Mouse (Mus musculus) heart, adult 18-20 months (tissue): ENCODE measurements at regions not wholly inside any gene's neighbourhood (a gene's known extent, or its start where the extent isn't known, plus 50 kb on each side); places are given as distances from the start of the nearest gene placed in this dataset.

Experiments
- DNase-seq, 2 experiments: peaks; one replicate each; pipeline ENCODE4 v3.0.0; 2021 to 2022; ENCODE audit warnings: mixed read lengths in 1 of 2

DNA sequence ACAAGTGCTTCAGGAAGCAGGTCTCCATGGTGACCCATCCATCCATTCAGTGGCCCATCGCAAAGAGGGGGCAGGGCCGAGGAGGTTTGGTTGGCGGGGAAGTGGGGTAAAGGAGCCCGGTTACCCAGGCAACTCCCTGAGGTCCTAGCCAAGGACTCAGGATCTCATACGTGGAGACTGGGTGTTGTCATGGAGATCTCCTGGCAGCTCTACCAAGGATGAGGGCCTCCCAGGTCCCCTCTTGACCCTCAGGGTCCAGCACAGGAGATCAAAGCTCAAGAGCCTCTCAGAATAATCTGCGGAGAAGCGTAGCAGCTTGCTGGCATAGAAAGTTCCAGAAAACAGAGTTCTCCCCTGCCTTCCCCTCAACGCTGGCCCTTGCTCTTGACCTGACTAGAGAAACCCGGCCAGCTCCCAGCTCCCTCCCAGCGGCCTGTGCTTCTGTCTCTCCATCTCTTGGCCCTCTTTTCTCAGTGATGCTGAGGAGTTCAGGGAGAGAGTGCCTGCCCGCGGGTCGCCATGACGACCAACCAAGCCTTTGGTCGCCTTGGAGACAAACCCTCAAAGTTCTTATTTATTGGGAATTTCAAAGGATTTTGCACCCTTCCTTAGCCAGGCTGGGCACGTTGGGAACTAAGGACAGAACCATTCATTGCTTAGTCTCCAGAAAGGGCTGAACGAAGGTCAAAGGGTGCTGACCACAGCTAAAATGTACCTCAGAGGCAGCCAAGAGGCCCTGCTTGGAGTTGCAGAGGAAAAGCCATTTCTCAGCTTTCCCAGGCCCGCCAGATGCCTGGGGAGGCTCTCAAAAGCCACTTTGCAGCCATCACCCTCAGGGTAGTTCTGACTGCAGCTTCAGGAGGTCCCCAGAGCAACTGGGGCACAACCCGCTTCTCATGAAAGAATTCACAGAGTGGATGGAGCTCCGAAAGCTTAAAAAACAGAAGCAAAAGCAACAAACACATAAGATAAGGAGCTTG, 60.0 kb downstream of the Ubiad1 start:
- DNase-seq: no peak

DNA sequence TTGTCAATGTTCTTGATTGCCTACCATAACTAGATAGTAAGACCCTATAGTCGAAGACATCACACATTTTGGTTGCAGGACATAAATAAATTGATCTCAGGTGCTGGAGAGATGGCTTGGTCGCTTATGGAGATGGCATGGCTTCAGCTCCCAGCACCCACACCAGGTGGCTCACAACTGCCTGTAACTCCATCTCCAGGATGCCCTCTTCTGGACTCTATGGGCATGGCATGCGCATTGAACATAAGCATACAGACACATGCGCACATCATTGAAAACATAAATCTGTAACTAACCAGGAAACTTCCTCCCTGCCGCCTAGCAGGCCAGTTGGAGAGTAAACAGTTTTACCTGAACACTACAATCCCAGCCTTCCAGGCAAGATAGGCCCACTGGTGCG, 64.0 kb downstream of the Ubiad1 start:
- DNase-seq: no peak

DNA sequence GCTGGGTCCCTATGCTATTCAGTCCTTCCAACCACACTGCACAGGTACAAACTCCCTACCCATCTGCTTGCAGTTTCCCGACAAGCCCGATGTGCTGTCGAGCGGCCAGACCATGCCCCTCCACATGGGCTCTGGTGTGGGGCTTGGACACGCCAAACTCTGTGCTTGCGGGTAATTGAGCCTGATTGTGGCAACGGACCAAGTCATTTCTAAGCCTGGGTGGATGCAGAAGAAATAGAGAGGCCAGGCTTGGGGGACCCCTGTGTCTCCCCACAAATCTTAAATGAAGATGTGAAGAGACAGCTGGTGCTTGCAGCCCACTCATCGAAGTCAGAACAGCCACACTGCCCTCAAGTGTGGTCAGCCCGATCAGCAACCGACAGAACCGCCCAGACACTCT, 66.1 kb downstream of the Ubiad1 start:
- DNase-seq: no peak

DNA sequence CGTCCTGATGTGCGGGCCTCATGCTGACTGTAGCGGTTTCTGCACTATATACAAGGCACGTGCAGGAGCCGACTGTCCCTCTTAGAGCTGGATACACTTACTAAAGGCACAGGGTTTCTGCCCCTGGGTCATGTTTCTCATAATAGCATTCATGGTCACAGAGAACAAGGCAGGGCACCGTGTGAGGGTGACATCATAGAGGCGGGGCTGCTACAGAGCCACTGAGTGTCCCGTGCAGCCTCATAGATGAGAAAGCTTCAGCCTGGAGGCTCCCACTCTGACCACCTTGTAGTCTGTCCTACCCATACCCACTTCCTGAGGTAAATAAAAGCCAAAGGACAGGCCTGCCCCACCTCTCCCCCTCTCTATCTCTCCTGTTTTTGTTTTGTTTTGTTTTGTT, 67.2 kb downstream of the Ubiad1 start:
- peak; percentile 36 to 60 for DNase-seq

DNA sequence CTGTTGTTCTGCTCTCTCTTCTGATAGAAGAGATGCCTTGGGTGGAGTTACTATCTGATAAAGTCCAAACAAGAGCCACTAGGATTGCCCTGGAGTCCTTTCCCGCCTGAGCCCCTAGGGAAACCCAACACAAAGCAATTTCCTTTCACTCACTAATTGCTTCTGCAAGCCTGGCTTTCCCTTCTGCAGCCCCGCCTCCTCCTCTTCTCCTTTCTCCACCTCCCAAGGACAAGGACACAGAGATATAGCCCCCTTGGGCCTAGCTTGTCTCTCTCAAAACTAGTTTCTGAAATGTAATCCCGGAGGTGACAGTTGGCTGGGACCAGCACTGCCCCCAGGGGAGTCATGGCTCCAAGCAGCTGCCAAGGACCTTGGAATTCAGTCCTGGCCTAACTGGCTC, 68.1 kb downstream of the Ubiad1 start:
- peak; percentile 19 to 59 for DNase-seq

GRCm38 (mm10) chr4:148371489-148371888, 73.1 kb downstream of the Ubiad1 start:
- no peak for DNase-seq

DNA sequence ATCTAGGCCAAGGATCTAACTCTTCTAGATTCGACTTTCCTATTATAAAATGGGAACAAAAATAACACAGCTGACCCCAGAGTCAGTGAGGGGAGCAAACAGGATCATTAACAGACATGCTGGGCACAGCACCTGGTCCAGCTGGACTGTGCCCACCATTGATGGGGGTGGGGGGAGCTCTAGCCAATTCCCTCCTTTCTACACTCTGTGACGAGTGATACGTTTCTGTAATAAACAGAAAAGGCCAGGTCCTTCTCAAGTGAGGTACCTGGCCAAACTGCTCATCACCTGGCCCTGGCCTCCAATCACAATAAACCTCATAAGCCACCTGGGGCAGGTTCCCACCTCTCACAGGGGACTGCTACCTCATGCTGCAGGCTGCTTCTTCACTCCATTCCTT, 76.9 kb downstream of the Ubiad1 start:
- no peak for DNase-seq

- DNase-seq: no peak
Observed at GRCm38 (mm10) chr4:148365804-148366203, 78.0 kb upstream of the Disp3 start.

GRCm38 (mm10) chr4:148363366-148364121, 75.8 kb upstream of the Disp3 start:
- DNase-seq: no peak

GRCm38 (mm10) chr4:148360931-148361330, 73.2 kb upstream of the Disp3 start:
- no peak for DNase-seq

DNA sequence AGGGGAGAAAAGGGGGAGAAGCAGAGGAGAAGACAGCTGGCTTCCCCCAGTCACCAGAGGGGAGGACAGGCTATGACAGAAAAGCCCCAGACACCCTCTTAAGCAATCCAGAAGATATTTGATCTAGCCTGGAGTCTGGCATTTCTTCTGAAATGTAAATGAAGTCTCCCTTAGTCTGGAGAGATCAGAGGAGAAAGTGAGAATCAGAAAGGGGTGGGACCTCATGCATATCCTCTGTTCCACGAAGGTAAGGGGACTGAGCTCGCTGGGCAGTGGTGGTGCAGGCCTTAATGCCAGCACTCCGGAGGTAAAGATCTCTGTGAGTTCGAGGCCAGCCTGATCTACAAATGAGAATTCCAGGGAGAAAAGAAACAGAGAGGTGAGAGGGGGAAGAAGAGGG, 70.6 kb upstream of the Disp3 start:
- DNase-seq: no peak

- peak in 1 of 2 experiments; percentile 11 for DNase-seq
Observed at GRCm38 (mm10) chr4:148357221-148357621, 69.5 kb upstream of the Disp3 start.

DNA sequence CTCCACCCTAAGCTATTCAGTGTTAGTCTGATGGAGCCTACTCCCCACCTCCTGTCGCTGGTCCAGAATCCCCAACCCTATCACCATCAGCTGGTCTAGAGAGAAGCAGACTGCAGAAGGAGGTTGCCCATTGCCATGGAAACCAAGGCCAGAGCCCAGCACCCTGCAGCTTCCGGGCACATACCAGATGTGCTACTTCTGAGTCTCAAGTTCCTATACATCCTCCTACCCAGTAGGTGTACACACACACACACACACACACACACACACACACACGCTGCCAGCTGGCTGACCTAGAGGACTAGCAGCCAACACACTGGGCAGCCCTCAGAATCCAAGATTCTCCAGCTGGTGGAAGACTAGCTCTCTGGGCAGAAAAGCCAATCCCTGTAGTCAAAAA, 68.9 kb upstream of the Disp3 start:
- no peak for DNase-seq

DNA sequence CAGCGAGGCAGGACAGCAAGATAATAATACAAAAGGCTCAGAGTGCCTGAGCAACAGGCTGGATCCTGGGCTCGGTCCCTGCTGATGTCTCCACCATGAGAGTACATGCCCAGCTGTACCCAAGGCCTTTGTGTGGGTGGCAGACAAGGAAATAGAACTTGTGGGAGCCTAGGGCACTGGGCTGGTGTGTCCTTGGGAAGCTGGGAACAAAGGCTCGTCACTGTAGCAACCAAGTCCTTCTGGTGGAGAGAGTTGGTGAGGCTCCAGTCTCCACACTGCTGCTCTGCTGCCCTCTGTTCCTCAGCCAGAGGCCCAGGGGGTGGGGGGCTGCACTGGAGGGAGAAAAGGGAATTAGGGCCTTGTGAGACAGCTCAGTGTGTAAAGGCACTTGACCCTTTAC, 66.2 kb upstream of the Disp3 start:
- no peak for DNase-seq

DNA sequence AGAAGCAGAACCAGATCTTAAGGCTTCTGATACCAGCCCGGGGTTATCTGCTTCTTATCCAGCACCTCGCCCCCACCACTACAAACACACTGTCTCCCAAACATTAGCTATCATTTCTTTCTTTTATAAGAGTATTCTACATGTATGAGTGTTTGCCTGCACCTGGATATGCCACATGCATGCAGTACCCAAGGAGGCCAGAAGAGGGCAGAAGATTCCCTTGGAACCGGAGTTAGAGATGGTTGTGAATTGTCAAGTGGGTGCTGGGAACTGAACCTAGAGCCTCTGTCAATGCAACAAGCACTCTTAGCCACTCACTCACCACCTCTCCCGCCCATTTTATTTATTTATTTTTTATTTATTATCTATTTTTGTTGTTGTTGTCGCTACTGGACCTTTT, 64.9 kb upstream of the Disp3 start:
- DNase-seq: no peak

DNA sequence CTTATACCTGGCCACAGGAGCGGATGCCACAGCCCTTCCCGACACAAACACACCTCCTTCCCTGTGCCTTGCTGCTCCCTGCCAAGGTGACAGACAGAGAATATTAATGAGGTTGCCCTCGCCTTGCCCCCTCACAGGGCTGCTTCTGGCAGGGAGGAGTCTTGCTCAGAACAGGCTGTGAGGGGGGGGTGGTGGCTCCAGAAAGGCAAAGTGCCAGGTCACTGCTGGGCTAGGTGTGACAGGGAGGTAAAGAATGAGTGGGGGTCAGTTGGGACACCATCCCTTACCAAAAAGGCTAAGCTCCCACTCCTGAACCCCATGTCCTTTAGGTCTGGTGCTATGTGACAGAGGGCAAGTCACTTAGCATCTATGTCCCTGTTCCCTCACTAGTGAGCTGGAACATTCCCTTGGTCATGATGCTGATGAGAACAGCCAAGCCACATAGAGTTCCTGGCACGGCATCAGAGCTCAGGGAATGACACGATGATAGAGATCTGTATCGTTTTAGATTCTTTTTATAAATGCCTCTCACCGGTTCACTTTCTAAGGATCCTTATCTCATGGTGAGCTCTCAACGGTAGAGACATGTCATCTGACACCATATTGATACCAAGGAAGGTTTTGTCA, 53.9 kb upstream of the Disp3 start:
- DNase-seq: no peak

- DNase-seq: no peak
Observed at GRCm38 (mm10) chr4:148340342-148340741, 52.6 kb upstream of the Disp3 start.

- peak in 1 of 2 experiments; percentile 6 for DNase-seq
Observed at GRCm38 (mm10) chr4:148337890-148338880, 50.4 kb upstream of the Disp3 start.
